Mouse (Mus musculus) lung, postnatal 36 days (tissue): Measurements from ENCODE around the gene Atp7a.
A peak's percentile ranks its signal among the peaks of the same experiment; 100 is the strongest.

ENCODE experiments used
- DNase-seq: peaks from one replicate; pipeline ENCODE4 v3.0.0; 2022; ENCODE audit warnings: mixed read lengths

The Atp7a gene

DNA sequence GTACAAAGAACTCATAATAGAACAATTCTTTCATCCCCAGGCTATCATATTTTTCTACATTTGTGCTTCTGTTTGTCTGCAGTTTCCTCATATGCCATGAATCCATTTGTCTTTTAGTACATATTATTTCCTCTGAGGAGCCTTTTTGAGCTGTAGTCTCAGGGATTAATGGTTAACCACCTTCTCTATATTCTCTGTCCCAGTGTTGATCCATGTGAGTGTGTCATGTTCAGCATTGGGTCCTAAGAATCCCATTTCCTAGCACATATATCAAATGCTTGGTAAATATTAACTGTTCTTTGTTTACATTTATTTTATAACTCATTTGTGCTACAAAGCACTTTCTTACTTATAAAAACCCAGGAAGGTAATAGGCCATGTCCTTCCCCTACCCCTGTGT, 55.4 kb downstream of the Atp7a start:
- no peak for DNase-seq

DNA sequence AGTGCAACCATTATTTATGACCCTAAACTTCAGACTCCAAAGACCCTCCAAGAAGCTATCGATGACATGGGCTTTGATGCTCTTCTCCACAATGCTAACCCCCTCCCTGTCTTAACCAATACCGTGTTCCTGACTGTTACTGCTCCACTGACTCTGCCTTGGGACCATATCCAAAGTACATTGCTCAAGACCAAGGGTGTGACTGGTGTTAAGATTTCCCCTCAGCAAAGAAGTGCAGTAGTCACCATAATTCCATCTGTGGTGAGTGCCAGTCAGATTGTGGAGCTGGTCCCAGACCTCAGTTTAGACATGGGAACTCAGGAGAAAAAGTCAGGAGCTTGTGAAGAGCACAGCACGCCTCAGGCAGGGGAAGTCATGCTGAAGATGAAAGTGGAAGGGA, 58.1 kb downstream of the Atp7a start:
- DNase-seq: peak; percentile 56

DNA sequence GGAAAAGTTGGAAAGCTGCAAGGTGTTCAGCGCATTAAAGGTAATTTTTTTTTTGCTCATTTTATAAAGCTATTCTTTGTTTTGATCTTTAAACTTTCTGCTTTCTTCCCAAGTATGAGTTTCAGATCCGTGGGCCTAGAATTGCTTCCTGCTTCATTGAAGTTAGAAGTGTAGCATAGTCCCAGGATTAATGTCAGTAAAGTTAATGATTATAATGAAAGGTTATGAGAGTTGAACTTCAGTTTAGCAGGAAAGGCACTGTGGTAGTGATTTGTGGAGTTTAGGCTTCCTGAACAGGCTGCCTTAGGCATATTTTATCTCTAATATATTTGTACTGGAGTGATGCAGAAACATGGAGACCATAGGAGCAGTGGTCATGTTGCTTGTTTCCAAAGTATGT, 58.5 kb downstream of the Atp7a start:
- no peak for DNase-seq

DNA sequence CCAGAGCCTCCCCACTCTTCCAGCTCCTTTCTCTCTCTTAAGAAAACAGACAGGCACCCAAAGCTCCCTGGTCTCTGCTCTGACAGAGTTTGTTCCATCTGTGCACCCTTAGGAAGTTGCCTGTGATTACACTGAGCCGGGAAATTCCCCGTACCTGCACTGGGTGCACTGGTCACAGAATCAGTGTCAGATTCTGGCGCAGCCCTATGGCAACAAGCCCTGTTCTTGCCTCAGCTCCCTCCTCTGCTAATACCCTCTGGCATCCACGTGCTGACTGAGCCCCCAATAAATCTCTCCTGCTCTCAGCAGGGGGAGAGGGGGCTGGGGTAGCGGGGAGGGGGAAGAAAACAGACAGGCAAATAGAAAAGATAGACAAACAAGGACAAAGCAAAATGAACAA, 65.9 kb downstream of the Atp7a start:
- no peak for DNase-seq

DNA sequence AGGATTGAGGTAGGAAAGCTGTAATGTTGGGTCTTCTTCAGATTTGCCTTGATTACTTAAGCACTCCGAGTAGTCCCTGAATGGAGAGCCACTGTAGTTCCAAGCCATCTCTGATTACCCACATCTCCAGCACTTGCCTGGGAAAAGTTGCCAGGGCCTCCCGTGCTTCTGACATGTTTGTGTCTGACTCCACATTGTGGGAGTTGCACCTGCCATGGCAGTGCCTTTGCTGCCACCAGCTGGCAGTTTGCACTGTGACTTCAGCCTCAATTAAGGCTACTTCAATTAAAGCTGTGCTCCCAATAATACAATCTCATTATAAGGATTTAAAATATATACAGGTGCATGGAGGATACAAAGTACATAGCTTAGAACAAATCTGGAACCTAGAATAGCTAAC, 78.4 kb downstream of the Atp7a start:
- DNase-seq: peak; percentile 72

DNA sequence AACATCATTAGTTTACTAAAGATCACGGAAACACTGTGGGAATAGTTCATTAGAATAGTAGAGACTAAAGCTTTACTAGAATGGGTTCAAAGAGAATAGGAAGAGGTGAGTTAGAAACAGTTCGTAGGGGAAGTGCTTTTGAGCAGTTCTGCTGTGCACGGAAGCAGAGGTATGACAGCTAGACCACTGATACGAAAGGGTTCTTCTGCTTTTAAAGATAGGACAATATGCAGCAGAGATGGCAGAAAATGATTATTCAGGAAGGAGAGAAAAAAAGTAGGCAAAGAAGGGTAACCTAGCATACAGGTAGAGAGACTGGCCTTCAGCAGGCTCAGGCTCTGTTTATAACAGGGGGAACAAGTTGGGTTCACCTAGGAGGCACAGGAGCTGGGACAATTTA, 86.8 kb downstream of the Atp7a start:
- DNase-seq: no peak

DNA sequence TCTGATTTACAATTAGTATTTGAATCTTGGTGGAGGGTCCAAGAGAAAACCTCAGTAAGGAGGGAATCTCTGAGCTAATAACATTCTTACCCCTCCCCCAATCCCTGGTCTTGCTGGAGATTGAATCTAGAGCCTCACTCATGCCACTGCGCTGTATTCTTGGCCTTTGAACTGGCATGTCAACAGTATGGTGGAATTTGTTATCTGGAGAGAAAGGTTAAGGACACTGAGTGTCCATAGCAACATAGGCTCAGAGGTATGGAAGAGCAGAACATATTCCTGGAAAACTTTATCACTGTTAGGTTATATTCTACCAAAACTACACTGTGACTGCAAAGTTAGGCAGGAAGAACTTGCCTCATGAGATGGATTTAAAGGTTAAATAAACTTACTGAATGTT, 87.6 kb downstream of the Atp7a start:
- DNase-seq: no peak

DNA sequence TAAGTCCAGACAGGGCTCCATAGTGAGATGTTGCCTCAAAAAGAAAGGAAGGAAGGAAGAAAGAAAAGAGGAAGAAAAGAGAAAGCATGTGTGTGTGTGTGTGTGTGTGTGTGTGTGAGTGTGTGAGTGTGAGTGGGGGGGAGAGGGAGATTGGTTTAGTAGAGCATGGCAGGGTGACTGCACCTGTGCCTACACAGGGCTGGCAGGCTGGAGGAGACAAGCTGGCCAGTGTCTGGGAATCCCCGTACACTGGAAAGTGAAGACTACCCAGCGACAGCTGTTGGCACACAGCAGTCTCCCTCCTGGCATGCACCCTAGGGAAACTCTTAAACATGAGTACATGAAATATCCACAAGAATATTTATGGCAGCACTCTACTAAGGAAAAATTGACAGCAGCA, 95.7 kb downstream of the Atp7a start:
- DNase-seq: no peak

DNA sequence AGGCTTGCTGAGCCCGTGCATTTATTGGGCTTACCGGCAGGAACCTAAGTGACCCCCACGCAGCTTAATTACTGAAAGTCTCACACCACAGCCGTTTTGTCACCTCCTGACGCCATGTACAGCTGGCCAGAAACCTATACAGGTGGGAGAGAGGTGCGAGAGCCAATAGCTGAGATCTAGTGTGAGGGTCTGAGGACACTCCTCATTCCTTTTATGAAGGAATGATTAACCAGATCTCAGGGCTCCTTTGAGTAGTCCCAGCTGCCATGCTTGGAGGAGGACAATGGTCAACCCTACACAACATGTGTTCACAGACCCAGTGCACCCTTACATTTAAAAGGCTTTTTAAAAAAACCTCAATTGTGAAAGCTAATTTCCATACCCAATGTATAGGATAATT, 101.2 kb downstream of the Atp7a start:
- no peak for DNase-seq

DNA sequence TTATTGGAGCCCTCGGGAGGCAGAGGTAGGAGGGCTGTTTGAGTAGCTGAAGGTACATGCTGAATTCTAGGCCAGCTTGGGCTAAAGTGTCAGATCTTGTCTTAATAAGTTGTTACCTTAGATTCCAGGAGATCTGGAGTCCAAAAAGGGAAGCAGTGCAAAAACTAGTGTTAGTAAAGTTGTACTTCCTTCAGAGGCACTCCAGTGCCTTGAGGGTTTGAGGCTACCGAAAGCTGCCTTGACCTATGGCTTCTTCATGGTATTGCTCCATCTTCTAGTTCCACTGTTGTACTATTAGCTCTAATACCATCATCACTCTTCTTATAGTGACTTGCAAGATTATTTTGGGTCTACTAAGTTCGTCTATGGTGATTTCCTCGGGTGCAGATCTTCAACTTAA, 102.8 kb downstream of the Atp7a start:
- DNase-seq: no peak

DNA sequence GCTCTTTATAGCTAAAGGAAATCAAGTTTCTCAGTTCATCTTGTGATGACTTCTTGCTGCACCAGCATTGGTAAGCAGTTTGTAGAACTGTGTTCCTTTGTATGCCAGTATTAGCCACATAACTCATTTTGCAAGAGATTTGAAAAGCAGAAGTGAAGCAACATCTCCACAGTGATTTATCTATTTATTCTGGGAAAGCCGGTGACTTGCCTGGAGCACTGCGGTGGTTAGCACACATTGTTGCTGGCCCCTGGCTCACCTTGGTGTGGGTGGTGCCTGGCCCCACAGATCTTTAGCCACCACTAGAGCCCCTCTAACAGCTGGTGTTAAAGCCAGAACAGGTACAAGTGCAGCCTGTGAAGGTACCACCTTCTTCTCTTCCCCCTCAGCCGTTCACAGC, 107.8 kb downstream of the Atp7a start:
- peak; percentile 34 for DNase-seq

DNA sequence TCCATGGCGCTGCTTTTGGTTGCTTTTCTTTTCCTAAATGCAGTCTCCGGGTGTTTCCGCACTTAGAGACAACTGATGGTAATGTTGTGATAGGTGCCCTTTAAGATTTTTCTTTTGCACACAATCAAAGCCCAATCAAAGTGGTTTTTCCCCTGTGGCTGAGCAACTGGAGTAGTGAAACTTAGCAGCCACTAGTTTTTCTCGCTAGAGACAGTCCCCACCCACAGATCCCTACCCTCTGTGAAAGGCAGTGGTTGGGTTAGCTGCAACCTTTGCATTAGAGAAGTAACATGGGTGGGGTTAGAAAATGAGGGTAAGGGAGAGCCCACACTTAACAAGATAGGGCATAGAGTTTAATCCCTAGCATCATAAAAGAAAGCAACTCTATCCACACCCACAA, 108.4 kb downstream of the Atp7a start:
- no peak for DNase-seq

DNA sequence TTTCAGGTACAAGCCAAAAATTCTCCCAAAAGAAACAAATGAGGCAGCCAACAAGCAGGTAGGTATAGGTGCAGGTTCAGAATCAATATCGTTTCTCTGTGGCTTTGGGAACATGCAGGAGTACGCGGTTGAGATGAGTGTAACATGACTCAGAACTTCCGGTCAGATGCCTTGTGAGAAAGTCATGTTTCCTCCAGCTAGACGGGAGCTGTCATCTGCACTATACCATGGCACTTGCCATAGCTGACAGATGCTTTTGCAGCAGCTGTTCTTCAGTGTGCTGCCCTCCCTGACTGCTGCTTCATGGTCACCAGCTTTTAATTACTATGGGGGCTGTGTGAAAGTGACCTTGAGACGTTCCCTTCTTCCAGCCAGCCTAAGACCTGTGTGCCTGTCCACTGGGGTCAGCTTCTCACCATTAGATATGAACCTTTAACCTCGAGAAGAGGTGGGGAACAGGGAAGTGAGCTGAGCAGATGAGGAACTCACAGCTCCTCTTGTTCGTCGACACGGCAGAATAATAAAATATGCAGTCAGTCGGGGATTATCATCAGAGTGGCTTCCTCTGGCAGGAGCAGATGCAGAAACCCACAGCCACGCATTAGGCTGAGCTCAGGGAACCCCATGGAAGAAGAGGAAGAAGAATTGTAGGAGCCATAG, 109.0 kb downstream of the Atp7a start:
- DNase-seq: no peak

DNA sequence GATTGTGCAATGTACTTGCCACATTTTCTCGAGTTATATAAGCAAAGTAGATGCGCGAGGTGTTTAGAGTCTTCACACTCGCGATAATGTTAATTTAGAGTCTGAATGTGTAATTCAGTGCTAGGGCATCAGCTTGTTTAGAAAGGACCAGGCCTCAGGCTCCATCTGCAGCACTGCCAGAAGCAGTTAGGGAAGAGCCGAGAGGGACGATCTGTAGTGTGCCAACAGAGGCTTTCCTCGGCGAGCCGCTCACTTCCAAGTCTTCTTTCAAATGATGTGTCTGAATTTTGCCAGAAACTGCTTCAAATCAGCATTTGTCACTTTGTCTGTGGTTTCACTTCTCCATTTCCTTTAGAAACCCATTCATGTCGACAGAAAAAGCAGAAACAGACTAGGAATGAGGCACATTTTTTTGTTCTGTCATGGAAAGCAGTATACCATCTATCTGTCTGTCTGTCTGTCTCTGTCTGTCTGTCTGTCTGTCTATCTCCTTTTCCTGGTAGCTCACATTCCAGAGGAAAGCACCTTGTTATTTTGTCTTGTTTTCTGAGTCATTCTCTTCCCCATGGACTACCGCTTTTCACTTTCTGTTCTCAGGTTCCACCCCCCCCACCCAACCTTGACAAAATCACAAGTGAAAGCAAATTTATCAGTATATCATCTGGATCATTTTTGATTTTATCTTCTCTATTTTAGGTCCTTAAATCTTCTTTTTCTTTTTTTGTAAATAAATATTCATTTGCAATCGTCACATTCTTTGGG, 112.4 kb downstream of the Atp7a start:
- DNase-seq: peak; percentile 18

DNA sequence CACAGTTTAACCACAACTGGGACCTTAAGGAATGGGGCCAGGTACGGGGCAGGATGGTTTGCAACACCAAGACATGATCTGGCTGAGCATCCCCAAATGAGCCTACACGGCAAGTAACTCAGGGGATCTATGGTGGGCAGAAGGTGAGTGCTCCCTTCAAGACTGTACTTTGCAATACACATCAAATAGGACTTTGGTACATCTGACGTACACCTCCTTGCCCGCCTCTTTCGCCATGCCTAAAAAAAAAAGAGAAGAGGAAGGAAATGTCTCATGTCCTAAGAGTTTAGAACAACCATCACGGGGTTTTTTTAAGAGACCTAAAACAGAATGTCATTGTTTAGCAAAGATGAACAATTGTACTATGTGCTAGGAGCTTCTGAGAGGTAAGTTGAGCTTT, 115.9 kb downstream of the Atp7a start, which contains the start of gene Tlr13:
Gene Tlr13, plus strand, starts transcription at position 269 of the 400 bp plus-strand sequence.
- DNase-seq: no peak

DNA sequence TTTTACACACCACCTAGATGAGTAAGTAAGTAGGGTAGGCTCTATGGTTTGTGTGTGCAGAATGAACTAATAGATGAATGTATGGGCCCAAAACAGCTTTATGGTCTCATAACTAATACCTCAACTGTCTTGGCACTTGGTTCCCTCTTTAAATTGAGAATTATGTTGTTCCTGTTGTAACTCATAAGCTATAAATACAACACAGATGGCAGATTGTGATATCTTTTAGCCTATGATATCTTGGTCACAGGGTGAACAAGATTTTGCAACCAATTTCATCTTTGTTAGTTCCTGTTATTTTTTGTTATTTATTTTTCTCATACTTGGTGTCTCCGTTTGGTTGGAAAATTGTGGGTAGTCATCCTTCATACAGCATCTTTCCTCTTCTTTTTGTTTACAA, 121.1 kb downstream of the Atp7a start:
- DNase-seq: no peak

DNA sequence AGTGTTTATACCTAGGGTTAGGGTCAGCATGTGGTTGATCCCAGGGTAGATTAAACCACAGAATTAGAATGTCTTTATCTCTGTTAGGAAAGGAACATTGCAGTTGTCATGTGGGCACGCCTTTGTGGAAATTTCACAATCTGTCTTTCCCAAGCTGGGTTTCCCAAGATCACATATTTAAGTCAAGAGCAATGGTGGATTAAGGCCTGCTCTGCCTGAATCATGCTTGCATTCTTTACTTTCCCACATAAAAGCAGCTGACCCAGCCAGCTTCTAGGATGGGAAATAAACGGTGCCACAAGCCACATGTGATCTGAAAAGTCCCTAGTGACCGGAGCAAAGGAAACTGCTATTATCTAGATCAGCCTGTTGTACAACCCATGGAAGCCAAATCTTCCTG, 122.4 kb downstream of the Atp7a start:
- DNase-seq: peak; percentile 50

DNA sequence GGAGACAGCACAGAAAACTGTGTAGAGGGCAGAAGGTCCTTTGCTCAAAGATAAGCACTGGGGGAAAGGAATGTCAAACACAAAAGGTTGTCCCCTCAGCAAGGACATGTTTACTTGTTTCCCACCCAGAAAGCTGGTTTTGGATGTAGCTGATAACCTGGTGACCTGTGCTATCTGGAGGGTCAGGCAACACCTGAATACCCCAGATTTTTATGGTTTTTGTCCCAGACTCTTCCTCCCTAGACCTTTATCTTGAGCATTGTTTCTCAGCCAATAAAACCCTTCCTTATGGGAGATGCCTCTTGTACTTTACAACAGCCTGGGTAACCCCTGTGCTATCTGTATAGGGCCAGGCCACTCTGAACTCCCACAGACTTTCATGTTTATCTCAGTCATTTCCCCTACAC, 127.1 kb downstream of the Atp7a start:
- DNase-seq: no peak

DNA sequence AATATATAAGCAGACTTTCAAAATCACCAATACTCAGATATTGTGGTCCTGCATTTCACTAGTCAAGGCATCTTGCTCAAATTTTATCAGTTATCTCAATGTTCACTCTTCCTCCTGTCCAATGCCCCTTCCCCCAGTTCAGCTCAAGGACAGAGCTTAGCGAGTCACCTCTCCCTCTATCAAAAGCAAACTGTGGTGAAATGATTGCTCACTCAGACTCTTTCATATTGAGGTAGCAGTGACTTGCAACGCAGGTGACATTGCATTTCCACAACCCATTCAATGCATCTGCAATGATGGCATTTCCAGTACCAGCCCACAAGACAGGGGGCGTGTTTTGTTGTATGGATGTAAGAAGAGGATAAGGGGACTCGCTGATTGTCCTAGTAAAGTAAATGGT, 128.8 kb downstream of the Atp7a start:
- DNase-seq: no peak

DNA sequence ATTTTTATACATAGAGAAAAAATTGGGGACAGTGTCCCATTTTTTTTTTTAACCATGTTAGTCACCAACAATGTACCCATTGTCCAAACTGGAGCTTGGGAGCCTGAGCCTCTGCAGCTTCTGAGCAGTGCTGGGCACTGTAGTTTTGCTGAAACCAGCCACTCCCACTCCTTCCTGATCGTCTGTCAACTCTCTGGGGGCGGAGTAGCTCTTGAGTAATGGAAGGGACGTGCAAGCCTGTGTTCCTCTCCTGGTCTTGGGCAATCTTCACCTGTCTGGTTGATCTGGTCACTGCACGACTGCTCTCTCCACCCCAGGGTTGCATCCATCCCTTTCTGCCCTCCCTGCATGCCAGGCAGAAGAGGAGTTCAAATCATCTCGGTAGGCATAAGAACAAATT, 136.9 kb downstream of the Atp7a start:
- DNase-seq: peak; percentile 50

DNA sequence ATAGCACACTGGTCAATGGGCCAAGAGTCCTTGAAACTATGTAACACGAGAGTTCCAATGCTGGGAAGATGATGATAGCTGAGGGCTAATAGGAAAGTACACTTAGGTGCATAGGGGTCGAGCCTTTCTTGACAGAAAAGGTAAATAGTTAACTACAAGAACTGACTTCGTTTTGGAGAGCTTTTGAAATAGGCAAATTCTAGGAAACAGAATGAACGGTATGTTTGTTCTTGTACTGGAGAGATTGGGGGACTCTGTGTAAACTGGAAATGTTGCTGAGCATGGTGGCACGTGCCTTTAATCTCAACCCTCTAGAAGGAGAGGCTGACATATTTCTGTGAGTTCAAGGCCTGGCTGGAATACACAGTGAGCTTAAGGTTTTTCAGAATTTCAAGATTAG, 137.5 kb downstream of the Atp7a start:
- no peak for DNase-seq

DNA sequence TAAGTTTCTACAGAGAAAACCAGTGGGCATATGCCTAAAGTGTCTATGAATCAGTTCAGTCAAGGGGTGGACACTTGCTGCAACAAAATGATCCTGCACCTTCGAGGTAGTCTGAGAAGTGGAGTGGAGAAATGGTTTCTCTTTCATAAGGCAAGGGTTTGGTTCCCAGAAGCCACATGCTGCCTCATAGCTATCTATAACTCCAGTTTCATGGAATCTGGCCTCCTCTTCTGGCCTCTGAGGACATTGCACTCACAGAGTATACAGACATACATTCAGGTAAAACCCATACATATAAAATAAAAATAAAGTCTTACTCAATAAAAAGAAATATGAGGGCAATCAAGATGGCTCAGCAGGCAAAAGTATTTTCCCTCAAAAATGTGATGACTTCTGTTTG, 138.0 kb downstream of the Atp7a start:
- DNase-seq: no peak

DNA sequence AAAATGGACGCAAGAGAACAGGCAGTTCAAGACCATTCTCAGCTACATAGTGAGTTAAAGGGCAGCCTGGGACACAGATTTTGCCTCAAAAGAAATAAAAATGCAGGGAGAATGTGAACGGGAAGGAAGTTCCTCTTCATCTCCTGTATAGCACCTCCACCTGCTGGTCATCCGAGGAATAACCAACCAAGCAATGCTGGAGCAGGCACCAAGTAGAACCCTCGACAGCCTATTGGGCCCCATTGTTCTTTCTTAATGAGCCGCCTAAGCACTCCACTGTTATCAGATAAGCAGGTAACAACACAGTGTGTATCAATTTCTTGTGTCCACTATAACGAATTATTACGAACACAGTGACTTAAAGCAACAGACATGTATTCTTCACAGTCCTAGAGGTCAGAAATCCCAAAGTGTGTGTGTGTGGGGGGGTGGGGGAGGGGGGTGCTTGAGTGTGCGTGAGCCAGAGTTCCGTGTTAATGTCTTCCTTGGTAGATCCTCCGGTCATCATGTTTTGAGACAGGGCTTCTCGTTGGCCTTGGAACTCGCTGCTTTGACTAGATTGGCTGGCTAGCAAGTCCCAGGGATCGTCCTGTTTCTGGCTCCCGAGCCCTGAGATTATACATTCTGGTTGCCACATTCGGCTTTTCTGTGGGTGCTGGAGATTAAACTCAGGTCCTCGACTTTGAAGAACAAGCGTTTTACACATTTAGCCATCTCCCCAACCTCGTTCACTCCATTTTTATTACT, 144.2 kb downstream of the Atp7a start:
- DNase-seq: peak; percentile 84

DNA sequence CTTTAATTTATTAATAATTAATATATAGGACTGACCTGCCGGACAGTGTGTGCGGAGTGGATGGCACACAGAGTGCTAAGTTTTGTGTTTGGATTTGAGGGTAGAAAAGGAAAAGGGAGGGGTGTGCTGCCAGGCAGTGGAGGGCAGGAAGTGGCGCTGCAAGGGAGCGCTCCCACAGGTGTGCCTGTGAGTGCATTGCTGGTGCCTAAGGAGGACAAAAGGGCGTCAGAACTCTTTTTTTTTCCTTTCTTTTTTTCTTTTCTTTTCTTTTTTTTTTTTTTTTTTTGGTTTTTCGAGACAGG, 144.7 kb downstream of the Atp7a start:
- no peak for DNase-seq
